Mouse (Mus musculus): ENCODE results near the gene Phactr4.

Gene Phactr4

DNA sequence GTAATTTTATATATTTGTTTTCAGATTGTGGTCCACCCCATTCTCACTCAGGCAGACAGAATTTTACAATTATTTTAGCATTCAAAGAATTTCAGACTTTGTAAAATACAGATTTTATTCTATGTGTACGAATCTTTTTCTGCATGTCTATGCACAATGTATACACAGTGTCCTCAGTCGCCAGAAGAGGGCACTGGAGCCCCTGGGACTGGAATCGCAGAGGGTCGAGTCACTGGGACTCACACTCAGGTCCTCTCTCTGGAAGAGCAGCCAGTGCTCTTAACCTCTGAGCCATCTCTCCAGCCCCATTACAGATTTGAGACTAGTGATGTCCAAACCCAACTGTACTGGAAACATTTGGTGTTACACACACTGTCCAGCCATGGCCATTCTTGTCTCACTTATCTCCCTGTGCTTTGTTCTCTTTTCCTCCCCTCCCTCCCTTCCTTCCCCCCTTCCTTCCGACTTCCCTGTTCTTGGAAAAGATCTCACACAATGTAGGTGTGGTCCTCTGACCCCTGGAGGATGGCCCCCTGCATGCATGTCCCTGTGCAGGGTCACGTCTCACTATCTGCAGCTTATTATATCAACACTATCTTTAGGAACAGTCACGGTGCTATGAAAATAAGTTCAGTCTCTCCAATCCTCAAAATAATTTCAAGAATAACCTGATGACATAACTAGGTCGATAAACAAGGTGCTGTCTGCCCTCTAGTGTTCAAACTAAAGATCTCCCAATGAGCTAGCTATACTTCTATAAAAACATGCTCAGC, 10.8 kb downstream of the Phactr4 start:
- peak; percentile 62 for DNase-seq

GRCm38 (mm10) chr4:132409587-132410229, 12.6 kb downstream of the Phactr4 start:
- DNase-seq: no peak

- no peak for DNase-seq
These were observed 15.7 kb downstream of the Phactr4 start for GRCm38 (mm10) chr4:132406393-132407189.

DNA sequence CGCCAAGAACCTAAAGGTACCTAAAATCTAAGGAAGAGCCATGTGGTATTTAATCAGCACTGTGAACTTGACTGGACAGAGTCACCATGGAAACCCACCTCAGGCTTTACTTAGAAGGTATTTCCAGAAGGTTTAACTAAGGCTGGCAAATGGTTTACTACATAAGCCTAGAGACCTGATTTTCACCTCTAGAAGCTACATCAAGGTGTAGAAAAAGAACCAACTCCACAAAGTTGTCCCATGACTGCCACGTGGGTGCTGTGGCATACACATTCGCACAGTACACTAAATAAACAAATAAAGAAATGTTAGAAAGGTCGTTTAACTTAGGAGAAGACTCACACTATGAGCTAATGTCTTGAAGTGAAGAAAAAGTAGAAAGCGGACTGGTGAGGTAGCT, 17.7 kb downstream of the Phactr4 start:
- DNase-seq: peak; percentile 66

GRCm38 (mm10) chr4:132403063-132403660, 19.1 kb downstream of the Phactr4 start:
- no peak for DNase-seq

DNA sequence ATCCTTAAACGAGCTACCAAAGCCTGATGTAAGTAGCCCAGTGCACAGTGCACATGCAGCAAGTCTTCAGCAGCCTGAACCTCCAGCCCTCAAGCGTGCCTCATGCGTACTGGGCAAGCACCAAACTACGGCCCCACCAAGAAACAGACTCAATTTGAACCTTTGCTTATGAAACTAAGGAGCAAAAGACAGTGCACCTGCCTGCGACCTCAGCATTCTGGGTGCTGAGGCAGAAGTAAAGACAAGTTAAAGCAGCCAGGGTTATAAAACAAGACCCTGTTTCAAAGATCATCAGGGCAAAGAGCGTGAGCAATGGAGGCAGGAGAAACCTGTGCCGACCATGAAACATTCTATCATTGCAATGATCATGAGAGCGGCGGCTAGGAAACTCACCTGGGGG, 21.3 kb downstream of the Phactr4 start:
- DNase-seq: no peak

- DNase-seq: peak; percentile 55
These were observed 23.4 kb downstream of the Phactr4 start for GRCm38 (mm10) chr4:132398863-132399262.

- DNase-seq: peak; percentile 86
These were observed 24.1 kb downstream of the Phactr4 start for GRCm38 (mm10) chr4:132398045-132398774.

- no peak for DNase-seq
These were observed 25.2 kb downstream of the Phactr4 start for GRCm38 (mm10) chr4:132397120-132397519.

DNA sequence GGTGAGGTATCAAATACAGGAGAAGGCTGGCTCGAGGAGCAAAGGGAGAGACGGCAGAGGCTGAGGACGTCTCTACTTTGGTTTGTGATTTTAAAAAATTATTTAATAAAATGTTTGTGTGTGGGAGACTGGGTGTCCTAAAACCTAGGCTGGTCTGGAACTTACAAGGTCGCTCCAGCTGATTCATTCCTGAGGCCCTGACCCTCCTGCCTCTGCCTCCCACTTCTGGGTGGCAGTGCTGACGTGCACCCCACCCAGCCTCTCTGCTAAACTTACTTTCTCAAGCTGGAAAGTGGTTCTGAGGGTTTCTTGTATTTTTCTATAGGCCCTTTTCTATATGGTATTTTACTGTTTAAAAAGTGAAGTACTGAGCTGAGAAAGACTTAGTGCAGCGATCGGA, 26.0 kb downstream of the Phactr4 start:
- no peak for DNase-seq

- no peak for DNase-seq
These were observed 31.1 kb downstream of the Phactr4 start for GRCm38 (mm10) chr4:132391063-132391740.

GRCm38 (mm10) chr4:132389302-132389701, 33.0 kb downstream of the Phactr4 start:
- DNase-seq: no peak

DNA sequence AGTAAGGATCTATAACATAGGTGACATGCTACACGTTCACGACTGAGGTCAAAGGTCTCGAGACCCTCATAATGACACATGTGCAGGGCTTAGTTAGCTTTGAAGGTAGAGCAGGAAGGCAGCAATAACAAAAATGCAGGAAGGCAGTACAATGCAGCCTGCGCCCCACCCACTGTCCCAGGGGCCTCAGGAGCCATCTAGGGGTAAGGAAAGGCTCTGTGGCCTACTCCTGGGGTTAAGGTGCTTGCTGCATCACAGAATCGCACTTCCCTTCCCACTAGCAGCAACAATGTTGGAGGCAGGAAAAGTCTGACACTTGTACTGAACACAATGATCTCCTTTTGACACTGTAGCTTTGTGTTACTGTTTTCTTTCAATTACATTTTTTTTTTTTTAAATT, 34.7 kb downstream of the Phactr4 start:
- DNase-seq: peak; percentile 47

GRCm38 (mm10) chr4:132386846-132387245, 35.4 kb downstream of the Phactr4 start:
- DNase-seq: peak; percentile 53

- no peak for DNase-seq
These were observed 36.4 kb downstream of the Phactr4 start for GRCm38 (mm10) chr4:132385771-132386410.

- DNase-seq: no peak
These were observed 38.8 kb downstream of the Phactr4 start for GRCm38 (mm10) chr4:132383455-132383854.

DNA sequence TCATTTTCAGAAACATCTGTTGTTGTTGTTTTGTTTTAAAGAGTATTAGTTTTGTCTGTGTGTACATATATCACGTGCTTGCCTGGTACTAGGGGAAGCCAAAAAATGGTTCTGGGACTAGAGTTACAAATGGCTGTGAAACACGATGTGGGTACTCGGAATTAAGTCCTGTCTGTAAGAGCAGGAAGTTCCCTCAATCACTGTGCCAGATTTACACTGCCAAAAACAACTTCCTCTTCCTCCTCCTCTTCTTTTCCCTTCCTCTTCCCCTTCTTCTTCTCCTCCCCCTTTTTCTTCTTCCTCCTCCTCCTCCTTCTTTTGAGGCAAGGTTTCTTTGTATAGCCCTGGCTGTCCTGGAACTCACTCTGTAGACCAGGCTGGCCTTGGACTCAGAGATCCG, 40.0 kb downstream of the Phactr4 start:
- DNase-seq: no peak

GRCm38 (mm10) chr4:132380965-132381616, 41.2 kb downstream of the Phactr4 start:
- DNase-seq: no peak

DNA sequence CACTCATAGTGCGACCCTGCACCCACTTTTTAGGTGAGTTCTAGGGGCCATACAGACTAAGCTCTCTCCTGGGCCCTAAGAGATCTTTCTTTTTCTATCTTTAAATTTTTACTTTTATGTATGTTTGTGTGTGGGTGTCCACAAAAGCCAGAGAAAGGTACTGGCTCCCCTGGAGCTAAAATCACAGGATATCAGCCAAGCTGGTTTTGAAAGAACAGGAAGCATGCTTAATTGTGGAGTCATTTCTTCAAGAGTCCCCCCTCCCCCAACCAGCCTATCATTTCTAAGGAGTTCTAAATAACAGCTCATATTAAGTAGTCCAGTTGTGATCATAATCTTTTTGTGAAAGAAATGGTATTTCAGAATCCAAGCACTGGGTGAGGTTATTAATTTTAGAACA, 48.5 kb downstream of the Phactr4 start:
- no peak for DNase-seq

GRCm38 (mm10) chr4:132369953-132370750, 52.1 kb downstream of the Phactr4 start:
- no peak for DNase-seq

All from kidney, postnatal 10 days (tissue).